Mouse (Mus musculus) gastrocnemius, postnatal 10 days (tissue): ENCODE results near the gene Rpsa. TPM values are rescaled to one million over a fixed set of nuclear protein-coding genes. Genes with fewer than 3 reads are reported as not detected.

Source experiments
- DNase-seq: peaks from one replicate; pipeline ENCODE4 v3.0.0; 2021; ENCODE audit warnings: mixed read lengths
- total RNA-seq, 2 experiments: library from RNA; stranded (reverse); gene quantifications; 2 replicates each; pipeline ENCODE4 v1.2.3; 2021

Gene Rpsa
- total RNA-seq, 2 experiments from 2014 or later, result 710 to 760 TPM

DNA sequence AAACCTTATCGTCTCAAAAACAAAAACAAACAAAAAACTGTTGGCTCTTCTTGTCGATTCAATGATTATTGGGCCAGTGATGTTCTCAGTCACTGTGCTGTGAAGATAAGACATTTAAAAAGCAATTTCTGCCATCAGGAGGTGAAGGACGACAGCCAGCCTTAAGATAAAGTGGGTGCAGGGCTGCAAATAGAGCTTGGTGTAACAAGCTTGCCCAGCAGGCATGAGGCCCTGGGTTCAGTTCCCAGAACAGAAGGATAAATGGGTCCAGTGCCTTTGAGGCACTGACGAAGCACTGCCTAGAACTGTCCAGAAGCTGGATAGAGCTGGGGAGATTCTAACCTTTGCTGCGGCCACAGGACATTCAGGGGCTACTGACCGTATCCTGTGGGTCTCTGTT, 15.0 kb upstream of the Rpsa start:
- no peak for DNase-seq

DNA sequence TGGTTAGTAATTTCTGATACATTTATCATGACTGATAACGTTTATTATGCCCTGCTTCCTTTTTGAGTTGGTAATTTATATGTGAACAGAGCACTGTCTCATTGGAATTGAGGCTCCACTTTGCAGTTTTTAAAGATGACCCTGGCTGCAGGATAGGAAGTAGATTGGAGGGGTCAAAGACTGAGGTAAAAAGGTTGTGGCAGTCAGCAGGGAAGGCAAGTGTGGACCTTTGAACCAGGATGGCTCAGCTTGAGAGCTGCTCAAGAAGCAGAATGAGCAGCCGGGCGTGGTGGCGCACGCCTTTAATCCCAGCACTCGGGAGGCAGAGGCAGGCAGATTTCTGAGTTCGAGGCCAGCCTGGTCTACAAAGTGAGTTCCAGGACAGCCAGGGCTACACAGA, 14.0 kb upstream of the Rpsa start:
- no peak for DNase-seq

DNA sequence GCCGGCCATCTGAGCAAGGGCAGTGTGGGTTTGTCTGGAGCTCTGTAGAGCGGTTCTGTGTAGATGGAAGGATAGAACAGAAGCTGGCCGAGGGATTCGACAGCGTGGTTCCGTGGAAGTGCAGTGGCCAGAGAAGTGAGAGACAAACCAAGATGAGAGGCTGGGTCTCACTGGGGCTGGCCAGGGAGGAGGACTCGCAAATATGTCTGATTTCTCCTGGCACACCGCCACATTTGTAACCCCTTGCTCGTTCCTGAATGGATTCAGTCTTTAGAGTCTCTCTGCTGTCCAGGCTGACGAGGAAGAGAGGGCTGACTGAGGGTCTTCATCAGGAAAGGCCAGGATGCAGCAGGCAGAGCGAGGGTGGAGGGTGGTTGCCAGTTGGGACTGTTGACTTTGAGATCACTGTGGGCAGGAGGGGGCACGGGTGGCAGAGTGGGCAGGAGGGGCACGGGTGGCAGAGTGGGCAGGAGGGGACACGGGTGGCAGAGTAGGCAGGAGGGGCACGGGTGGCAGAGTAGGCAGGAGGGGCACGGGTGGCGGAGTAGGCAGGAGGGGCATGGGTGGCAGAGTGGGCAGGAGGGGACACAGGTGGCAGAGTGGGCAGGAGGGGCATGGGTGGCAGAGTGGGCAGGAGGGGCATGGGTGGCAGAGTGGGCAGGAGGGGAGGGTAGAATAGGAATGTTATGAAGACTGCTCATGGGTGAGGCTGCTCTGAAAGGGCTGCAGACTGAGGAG, 13.3 kb upstream of the Rpsa start:
- DNase-seq, result no peak

DNA sequence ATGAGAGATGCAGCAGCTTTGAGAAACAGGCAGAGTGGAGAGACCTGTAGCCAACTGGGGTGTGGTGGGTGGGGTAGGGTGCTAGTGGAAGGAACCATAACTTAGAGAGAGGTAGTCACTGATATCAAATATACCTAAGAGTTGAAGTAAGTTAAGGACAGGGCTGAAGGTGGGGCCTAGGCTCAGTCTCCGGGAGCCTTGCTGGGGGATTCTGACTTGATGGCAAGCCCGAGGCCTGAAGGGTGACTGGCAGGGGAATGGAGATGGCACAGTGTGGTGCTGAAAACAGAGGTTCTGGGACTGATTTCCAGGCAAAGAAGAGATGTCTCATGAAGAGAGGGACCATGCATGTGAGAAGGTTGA, 12.7 kb upstream of the Rpsa start:
- DNase-seq, result no peak

DNA sequence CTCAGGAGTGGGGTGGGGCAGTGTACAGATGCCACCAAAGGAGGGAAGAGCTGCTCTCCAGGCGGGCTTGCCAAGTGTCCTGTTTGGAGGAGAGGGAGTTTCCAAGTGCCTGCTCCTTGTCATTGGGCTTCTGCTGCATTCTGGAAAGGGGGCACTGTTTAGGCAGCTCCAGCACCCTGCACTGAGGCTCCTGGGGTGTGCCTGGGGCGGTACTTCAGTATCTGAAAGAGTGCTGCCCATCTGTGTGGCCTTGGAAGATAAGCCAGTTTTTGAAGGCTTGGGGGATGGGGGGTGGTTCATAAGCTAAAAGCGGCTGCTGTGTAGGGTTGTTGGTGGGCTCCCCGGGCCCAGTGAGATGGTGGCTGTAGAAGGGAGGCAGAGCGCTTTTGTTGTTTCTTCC, 11.9 kb upstream of the Rpsa start:
- no peak for DNase-seq

DNA sequence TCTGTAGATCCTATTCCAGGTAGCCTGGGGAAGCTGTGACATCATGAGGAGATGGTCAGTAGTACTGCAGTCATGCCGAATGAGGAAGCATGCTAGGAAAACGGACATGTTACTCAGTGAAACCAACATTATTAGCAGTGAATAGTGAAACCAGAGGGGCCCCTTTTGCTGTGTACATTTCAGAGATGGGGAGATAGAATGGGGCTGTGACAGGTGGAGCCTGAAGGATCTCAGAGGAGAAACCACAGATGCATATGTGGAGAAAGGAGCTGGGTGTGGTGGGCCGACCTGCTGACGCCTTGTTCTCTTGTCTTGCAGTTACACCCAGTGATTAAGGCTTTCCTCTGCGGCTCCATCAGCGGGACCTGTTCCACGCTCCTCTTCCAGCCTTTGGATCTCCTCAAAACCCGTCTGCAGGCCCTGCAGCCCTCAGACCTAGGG, 11.3 kb upstream of the Rpsa start:
- DNase-seq, result no peak

DNA sequence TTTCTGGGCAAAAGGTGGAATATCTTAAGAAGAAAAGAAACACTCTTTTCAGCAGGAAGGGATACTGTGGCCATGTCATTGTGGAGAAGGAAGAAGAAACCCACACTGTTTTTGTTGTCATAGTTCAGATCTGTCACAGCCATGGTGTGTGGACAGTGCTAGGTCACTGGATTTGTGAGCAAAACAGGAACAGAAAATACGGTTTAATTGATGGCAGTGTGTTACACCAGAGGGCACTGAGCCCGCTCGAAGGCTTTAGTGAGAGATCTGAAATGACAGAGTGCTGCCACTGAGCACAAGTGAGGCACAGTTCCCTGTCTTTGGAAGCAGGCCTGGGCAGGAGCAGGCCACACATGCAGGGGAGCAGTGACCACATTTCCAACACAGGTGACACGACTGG, 9.3 kb upstream of the Rpsa start:
- DNase-seq, result no peak

DNA sequence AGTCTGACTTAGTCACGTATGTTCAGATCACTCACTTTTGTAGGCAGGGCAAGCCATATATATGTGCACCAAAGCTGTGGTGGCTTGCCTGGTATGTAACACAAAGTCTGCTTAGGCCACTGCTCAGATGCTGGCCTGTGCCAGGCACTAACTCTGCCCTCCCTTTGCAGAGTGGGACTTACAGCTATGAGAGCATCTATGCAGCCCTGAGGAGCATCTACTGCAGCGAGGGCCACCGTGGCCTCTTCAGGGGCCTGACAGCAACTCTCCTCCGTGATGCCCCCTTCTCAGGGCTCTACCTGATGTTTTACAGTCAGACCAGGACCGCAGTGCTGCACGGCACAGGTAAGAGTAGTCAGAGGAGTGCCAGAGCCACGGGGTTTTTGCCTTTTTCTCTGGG, 7.0 kb upstream of the Rpsa start:
- no peak for DNase-seq

DNA sequence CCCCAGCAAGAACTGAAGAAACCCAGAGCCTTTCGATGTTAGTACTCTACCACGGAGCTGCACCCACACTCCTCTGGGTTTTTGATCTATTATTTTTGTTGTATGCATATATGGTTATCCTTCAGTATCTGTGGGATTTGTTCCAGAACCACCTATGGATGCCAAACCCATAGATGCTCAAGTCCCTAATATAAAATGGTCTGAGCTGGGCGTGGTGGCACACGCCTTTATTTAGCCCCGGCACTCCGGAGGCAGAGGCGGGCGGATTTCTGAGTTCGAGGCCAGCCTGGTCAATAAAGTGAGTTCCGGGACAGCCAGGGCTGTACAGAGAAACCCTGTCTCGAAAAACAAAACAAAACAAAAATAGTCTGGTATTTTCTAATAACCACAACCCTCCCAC, 621 bp upstream of the Rpsa start:
- no peak for DNase-seq

DNA sequence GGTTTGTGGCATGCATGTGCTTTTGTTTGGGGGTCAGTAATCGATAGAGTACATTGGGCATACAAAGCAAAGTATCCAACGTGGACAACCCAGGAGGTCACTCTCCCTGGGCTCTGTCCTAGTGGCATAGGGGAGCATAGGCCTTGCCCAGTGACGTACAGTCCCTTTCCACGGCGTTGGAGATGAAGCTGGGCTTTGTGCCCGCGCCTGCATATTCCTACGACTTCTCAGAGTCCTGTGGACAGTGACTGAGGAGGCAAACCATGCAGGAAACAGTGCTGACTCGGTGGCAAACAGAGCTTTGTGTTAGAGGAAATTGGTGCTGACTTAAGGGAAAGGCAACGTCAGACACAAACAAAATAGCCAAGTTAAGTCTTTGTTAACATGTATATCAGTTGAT, 1.8 kb downstream of the Rpsa start:
- DNase-seq, result no peak

DNA sequence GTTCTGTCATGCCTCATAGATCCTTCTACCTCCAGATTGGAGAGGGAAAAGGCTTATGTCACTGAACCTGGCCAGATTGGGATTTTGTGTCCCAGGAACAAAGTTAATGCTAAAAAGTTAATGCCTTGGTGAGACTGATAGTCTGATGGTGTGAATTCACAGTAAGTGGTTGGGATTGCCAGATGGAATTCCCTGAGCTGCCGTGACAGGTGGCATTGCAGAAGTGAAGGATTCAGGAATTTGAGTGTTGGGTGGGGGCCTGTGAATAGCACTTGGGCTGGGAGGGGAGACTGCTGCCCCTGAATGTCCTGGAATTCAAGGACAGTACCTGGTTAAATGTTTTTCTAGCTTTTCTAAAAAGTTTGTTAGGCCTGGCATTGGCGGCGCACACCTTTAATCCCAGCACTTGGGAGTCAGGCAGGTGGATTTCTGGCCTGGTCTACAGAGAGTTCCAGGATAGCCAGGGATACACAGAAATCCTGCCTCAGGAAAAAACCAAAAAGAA, 4.3 kb downstream of the Rpsa start:
- no peak for DNase-seq

DNA sequence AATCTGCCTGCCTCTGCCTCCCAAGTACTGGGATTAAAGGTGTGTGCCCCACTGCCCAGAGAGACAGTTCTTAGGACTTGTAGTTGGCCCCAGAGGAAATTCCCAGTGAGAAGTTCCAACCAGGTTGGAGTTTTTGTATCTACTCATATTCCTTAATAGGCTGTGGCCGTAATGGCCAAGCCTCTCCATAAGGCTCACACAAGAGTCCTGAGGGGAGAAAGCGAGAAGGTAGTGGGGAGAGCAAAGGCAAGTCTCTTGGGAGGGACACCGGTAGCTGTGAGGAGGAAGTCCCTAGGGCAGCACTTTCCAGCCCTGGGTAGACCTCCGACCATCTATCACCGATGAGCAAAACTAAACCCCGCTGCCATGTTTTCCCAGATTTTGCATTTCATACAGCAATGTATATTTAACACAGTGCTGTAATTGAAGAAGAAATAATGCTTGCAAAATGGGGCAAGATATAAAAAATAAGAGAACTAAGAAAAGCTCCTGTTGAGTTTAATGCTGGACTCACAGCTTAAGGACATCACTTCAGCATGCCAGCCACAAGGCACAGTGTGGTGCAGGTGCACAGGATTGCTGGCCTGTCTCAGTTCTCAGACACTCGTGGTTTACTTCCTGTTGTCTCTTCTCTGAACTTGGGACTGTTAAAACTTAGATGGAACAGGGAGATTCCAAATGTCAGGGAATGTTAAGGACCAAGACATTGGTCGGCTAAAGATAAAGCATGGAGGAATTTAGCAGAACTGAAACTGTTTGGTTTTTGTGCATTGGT, 5.7 kb downstream of the Rpsa start:
- no peak for DNase-seq

DNA sequence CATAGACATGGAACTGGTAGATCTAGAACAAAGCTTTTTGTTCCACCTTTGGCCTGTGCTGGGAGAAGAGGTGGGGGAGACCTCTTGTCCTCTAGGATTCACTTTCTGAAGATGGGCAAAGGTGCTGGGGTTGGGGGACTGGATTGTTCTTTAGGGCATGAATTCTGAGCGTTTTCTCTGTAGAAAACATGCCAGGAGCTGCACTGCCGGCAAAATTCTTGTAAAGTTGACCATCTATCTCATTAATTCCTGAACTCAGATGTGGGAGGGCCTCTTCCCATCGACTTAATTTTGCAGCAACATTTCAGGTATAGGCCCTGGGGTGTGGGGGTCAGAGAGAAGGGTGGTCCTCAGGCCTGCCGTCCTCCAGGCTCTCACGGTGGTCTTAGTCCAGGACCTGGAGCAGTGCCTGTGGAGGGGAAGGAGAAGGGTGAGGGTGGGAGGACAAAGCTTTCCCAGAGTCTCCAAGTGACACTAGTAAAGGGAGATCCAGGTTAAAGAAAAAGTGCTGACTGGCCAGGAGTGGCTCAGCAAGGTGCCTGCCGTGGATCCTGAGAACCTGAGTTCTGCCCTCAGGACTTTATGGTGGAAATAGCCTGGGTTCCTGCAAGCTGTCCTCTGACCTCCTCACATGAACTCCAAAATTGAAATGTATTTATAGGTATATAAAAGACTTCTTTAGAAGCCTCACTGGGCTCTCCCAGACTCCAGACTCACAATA, 6.4 kb downstream of the Rpsa start:
- no peak for DNase-seq

DNA sequence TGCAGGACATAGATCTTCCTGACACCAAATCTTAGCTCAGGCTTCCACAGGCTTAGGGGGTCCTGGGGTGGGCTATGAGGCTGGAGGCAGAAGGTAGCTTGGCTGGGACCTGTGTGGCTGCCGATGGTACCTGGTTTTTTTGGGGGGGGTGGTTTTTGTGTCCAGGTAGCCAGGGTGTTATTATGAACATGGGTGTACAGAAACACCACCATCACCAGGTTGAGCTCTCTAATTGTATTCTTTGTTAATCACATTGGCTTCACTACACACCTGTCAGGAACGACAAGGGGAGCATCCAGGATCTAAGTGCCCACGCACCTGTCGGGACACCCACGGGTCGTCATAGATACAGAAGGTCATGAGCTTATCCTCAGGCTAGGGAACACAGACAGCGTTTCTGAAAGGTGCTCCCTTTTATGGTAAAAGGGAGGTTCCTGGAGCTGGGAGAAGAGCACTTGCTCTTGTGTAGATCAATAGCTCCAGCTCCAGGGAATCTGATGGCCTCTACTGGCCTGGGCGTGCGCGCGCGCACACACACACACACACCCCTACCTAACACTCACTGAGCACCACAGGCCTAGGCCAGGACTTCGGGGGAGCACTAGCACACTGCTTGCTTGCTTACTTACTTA, 7.2 kb downstream of the Rpsa start:
- DNase-seq, result no peak

DNA sequence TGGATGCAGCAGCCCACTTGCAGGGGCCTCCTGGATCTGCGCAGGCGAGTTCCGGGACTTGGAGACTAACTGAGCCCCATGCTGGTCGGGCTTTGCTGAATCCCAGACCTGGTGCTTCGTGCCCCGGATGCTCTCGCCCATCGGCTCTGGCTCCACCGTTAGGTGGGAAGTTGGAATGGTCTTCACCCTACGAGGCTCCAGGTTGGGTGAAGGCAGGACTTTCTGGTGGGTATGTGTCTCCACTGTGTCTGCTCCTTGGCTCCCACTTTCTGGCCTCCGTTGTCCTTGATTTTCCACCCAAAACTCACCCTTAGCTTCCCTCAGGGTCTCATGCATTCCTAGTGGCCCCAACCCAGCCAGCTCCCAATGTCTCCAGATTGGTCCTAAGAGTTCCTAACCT, 8.0 kb downstream of the Rpsa start:
- no peak for DNase-seq

DNA sequence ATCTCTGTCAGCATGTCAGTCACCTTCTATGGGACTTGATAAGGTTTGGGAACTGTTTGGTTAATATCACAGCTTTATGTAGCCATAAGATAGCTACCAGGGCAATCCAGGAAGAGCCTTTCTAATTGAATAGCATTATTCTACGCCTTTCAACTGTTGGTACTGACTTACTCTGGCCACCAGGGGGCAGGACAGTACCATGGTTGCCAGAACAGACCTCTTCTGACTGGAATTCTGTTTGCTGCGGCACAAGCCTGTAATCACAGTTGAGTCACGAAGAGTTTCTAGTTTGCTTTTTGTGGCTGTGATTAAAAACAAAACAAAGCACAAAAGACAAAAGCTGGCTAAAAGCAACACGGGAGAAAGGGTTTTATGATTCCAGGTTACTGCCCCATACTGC, 13.2 kb downstream of the Rpsa start:
- DNase-seq, result peak; percentile 80

DNA sequence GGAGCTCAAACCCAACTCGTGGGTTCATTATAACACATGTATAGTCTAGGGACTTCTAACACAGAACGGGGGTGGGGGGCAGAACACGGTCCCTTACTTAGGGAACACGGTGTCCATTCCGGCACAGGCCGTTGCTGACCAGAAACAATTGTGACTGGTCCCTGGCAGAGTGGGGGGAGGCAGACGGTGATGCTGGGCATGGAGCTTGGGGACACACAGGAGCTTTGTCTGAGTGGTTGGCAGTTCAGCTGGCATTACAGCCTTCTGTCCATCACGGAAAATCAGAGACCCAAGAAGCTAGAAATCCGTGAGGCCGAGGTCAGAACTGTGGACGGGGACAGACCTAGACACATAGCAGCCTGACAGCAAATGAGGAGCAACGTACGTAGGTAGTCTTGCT, 17.0 kb downstream of the Rpsa start:
- DNase-seq, result no peak

DNA sequence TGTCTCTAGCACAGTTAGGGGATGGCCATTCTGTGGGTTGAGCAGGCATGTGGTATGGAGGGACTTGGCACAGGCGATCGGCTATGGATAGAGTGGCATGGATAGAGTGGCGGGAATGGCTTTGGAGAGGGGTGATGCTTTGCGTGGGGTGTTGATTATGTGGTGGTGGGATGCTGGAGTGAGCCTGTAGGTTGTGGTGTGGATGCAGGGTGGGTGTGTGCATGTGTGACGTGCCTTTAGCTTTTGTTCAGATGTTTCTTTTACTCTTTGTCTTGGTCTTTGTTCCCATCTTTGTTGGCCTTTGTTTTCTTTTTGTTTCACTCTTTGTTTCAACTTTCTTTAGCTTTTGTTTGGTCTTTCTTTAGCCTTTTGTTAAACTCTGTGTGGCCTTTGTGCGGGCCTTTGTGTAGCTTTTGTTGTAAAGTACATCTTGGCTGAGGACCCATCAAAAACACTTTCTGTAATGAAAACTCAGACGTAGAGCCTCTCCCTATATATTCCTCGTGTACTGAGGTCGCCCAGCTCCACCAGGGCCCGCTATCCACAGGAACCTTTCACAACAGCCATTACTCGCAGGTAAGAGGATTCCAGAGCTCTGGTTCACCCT, 21.8 kb downstream of the Rpsa start, which contains the start of gene Mobp:
Gene Mobp (plus strand): TSS at position 486 of the 607 bp plus-strand sequence.
- no peak for DNase-seq

DNA sequence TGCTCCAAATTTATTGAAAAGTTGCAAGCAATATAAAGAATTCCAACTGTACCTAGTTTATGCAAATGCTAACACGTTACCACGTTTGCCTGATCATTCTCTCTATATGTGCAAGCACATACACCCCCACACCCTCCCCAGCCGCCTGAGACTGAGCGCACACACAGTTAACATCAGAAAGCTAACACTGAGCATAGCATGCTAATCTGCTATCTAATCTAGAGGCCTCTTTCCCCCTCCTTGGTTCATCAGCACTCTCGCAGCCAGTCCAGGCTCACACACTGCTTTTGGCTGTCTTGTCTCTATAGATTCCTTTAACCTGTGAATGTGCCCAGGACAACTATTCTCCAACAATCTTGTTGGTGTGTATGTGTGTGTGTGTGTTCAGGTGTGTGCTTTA, 23.7 kb downstream of the Rpsa start:
- no peak for DNase-seq

DNA sequence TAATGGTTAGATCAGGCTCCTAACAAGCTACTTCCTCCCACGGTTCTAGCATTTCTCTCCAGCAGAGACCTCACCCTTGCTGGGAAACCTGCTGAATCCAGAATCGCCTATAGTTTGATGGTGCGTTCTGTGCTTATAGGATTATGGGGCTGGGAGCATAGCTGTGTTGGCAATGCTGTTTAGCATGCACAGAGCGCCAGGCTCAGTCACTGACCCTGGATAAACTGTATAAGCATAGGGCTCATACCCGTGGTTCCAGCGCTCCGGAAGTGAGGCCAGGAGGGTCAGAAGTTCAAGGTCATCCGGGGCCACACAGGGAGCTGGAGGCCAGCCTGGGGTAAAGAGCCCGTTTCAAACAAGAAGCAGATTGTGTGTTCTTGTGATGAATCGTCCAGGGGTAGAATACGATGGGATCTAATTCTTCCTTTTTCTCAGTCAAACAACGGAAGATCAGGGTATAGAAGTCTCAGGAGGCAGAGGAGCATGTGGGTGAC, 24.5 kb downstream of the Rpsa start:
- DNase-seq, result no peak

DNA sequence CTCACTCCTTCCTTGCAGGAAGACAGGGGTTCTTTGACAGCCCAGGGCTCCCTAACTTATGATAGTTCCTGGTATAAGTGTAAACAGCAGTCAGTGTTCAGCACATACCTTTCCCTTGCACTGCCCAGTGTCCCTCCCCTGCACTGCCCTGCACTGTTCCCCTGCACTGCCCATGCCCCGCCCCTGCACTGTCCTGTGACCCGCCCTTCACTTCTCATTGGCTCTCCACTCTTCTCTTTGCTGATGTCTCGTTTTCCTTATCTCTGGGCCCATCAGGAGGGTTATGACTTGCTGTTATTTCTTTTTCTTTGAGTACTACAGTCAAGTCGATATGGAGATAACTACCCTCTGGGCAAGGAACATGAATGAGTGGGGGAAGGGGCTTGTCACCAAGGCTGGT, 30.6 kb downstream of the Rpsa start:
- no peak for DNase-seq

DNA sequence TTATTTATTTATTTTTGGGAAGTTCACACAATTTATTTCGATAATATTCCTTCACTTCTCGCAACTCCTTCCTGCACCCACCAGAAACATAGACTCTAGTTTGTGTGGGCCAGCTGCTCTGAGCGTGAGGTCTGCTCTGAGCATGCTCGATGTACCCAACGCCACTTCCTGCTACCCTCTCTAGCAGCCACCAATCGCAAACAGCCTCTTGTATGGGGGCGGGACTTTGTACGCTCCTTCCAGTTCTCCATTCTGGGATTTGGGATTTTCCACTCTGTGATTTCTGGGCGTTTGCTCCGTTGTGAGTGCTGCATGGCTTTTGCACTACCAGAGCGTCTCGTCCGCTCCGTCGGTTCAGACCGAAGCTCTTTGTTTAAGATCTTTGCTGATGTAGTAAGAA, 36.4 kb downstream of the Rpsa start:
- no peak for DNase-seq
